Comparison of ENCODE assay signal across 23 mouse cellular contexts in genomic region chr16:93890948-93891604, GRCm38 (mm10). TPM values are rescaled to one million over a fixed set of nuclear protein-coding genes. Genes with fewer than 3 reads are reported as not detected.
DNase-seq lines count a peak whose midpoint lies in the region; ATAC-seq and TF ChIP-seq lines count a peak whose summit lies in the region.
"Had no signal": no experiment of that assay in that cellular context is flagged by ENCODE, and none has a peak within 500 bp of the region (broad histone marks: within the 10 kb centered on the region; RNA-seq: fewer than 3 reads in every experiment).

No protein-coding gene starts in this region.

- H3K27me3 ChIP-seq in megakaryocyte, embryonic 14.5 days (replicated peaks), result no peaks in the 10 kb centered on the region
- H3K27me3 ChIP-seq in MEL (ENCODE audit: control insufficient read depth in 1 of 2, insufficient read depth in 2 of 2, low read length in 2 of 2), result no peaks in the 10 kb centered on the region
- H3K27me3 ChIP-seq: hindbrain, embryonic 13.5 days; neural tube, embryonic 12.5 days had no signal

- no peak for ATAC-seq in megakaryocyte, adult 5-6 weeks (ENCODE audit: poor library complexity, severe bottlenecking)
- ATAC-seq in hematopoietic stem cell, adult 5-6 weeks (replicated peaks in 1 of 2; ENCODE audit: insufficient read depth in 1 of 2, low FRiP score in 2 of 2, low TSS enrichment in 1 of 2, low read depth in 1 of 2, poor library complexity in 2 of 2, severe bottlenecking in 2 of 2), result peak; percentile 80 to 89
- no peak for ATAC-seq in monocyte, adult 5-6 weeks (replicated peaks; ENCODE audit: insufficient number of reproducible peaks, low FRiP score, low TSS enrichment, poor library complexity, severe bottlenecking)
- ATAC-seq: forebrain, embryonic 14.5 days; inflammation-experienced regulatory T-cells, adult 6 months had no signal

- H3K4me1 ChIP-seq in megakaryocyte, embryonic 14.5 days, result peaks cover 36% of the 10 kb centered on the region
- peaks cover 6 to 23% of the 10 kb centered on the region in 2 experiments for H3K4me1 ChIP-seq in MEL (ENCODE audit: control insufficient read depth in 1 of 2, insufficient read depth in 2 of 2, low read length in 2 of 2)
- H3K4me1 ChIP-seq: hindbrain, embryonic 13.5 days; neural tube, embryonic 12.5 days had no signal

- no peak for TF ChIP-seq CTCF in MEL (IDR thresholded peaks at IDR 0.05 in 2 of 3, conservative IDR thresholded peaks at IDR 0.05 in 1 of 3; ENCODE audit: control insufficient read depth in 1 of 3, insufficient read depth in 1 of 3, low read depth in 2 of 3, low read length in 3 of 3, poor library complexity in 1 of 3, severe bottlenecking in 1 of 3)

- H3K27ac ChIP-seq in MEL (ENCODE audit: control insufficient read depth, low read depth, low read length), result peak overlapping the region; percentile 53
- H3K27ac ChIP-seq: hindbrain, embryonic 13.5 days; left cerebral cortex, adult 2 months; neural tube, embryonic 12.5 days had no signal

- no peak overlapping the region for H3K9ac ChIP-seq in MEL (ENCODE audit: control insufficient read depth, low read depth, low read length, poor library complexity, severe bottlenecking)
- H3K9ac ChIP-seq: hindbrain, embryonic 13.5 days; neural tube, embryonic 12.5 days had no signal

- H3K79me2 ChIP-seq in MEL (ENCODE audit: control insufficient read depth, insufficient read depth, low read length, poor library complexity), result no peaks in the 10 kb centered on the region

- DNase-seq in MEL (ENCODE audit: low read depth, low spot score), result peak; percentile 83
- DNase-seq in spleen, adult 12 weeks (ENCODE audit: low spot score), result no peak
- DNase-seq in kidney, postnatal 14 days, result no peak
- DNase-seq: adrenal gland, adult 2 months; cerebellum, adult 2 months; cerebellum, postnatal 36 days; gastrocnemius, postnatal 14 days; heart, postnatal 10 days; kidney, adult 2 months; kidney, postnatal 36 days; layer of hippocampus, adult 9-11 months; left cerebral cortex, postnatal 4 days; lung, postnatal 10 days; thymus, postnatal 14 days had no signal

- TF ChIP-seq EP300 in MEL (IDR thresholded peaks at IDR 0.05; ENCODE audit: low read depth in 1 of 2, low read length in 2 of 2), result no peak; a peak in 1 of 4 replicates

- no peak for TF ChIP-seq POLR2A in MEL (IDR thresholded peaks at IDR 0.05; ENCODE audit: control insufficient read depth in 1 of 2, insufficient read depth in 1 of 2, low read depth in 1 of 2, low read length in 2 of 2, poor library complexity in 1 of 2)

- H3K36me3 ChIP-seq in megakaryocyte, embryonic 14.5 days (replicated peaks; ENCODE audit: low read length), result peaks cover 98% of the 10 kb centered on the region
- H3K36me3 ChIP-seq in MEL (ENCODE audit: control insufficient read depth in 1 of 2, insufficient read depth in 2 of 2, low read length in 2 of 2), result peaks cover 4 to 15% of the 10 kb centered on the region in 2 experiments

- no peak for TF ChIP-seq RAD21 in MEL (IDR thresholded peaks at IDR 0.05; ENCODE audit: low read depth, low read length)

- H3K9me3 ChIP-seq in megakaryocyte, embryonic 14.5 days, result no peaks in the 10 kb centered on the region
- H3K9me3 ChIP-seq in MEL (replicated peaks; ENCODE audit: insufficient read depth, low read length), result no peaks in the 10 kb centered on the region
- H3K9me3 ChIP-seq: hindbrain, embryonic 13.5 days; neural tube, embryonic 12.5 days had no signal

- H3K4me3 ChIP-seq in megakaryocyte, embryonic 14.5 days (replicated peaks), result peak overlapping the region; percentile 51
- H3K4me3 ChIP-seq in MEL (ENCODE audit: control insufficient read depth in 1 of 2, insufficient read depth in 1 of 2, low read depth in 2 of 2, low read length in 2 of 2), result no peak overlapping the region
- H3K4me3 ChIP-seq: hindbrain, embryonic 13.5 days; left cerebral cortex, adult 2 months; neural tube, embryonic 12.5 days had no signal

TF ChIP-seq in MEL, 35 proteins besides CTCF, POLR2A, EP300 and RAD21:
- TF ChIP-seq POLR2AphosphoS2 (IDR thresholded peaks at IDR 0.05; ENCODE audit: low read length), result no peak
- TF ChIP-seq SIN3A (IDR thresholded peaks at IDR 0.05; ENCODE audit: low read length), result peak; percentile 33; the same call in 1 of the 2 replicates
- no peak for TF ChIP-seq GATA1 (IDR thresholded peaks at IDR 0.05; ENCODE audit: low read depth, low read length)
- TF ChIP-seq ZNF384 (IDR thresholded peaks at IDR 0.05; ENCODE audit: low read depth, low read length), result no peak
- peak; percentile 52; the same call in 1 of the 2 replicates for TF ChIP-seq ETS1 (IDR thresholded peaks at IDR 0.05; ENCODE audit: low read depth, low read length)

RNA-seq across cellular contexts. Expression of gene Chaf1b, which starts 7.4 kb away (rescaled TPM):
- polyA plus RNA-seq in megakaryocyte, embryonic 14.5 days (2012; ENCODE audit: insufficient read depth, low replicate concordance), result 25.1 and 34.4 TPM in 2 replicates
- total RNA-seq in megakaryocyte, adult 5-6 weeks (2015), result 19.6 and 25.9 TPM in 2 replicates
- 28.1 and 30.4 TPM in 2 replicates for total RNA-seq in megakaryocyte, adult 5-6 weeks (2017)
- total RNA-seq in MEL (2012; rRNA removed), result 40.9 and 48.2 TPM in 2 replicates
- polyA plus RNA-seq in MEL (2012; ENCODE audit: insufficient read depth in 1 of 2, insufficient read length in 2 of 2, low read depth in 1 of 2, low replicate concordance in 2 of 2, missing spikeins in 1 of 2), result 10 to 100 TPM in 1 of 2 experiments, not detected in 1; 53.9 TPM
- total RNA-seq in hematopoietic stem cell, adult 5-6 weeks (2017), result 73.0 and 76.6 TPM in 2 replicates
- 3.7 to 6.2 TPM (median 5.7 TPM) in 3 replicates for total RNA-seq in monocyte, adult 5-6 weeks (2017)

RNA-seq across cellular contexts. Expression of gene Morc3, which starts 59.2 kb away (rescaled TPM):
- polyA plus RNA-seq in megakaryocyte, embryonic 14.5 days (2012; ENCODE audit: insufficient read depth, low replicate concordance), result 2.9 TPM in 1 of 2 replicates, not detected in the other
- 123 and 137 TPM in 2 replicates for total RNA-seq in megakaryocyte, adult 5-6 weeks (2015)
- total RNA-seq in megakaryocyte, adult 5-6 weeks (2017), result 216 and 248 TPM in 2 replicates
- total RNA-seq in MEL (2012; rRNA removed), result 35.1 and 39.1 TPM in 2 replicates
- polyA plus RNA-seq in MEL (2012; ENCODE audit: insufficient read depth in 1 of 2, insufficient read length in 2 of 2, low read depth in 1 of 2, low replicate concordance in 2 of 2, missing spikeins in 1 of 2), result 100 to 1,000 TPM in 1 of 2 experiments, 10 to 100 TPM in 1; 23.3 to 276 TPM
- 202 and 204 TPM in 2 replicates for total RNA-seq in hematopoietic stem cell, adult 5-6 weeks (2017)
- total RNA-seq in monocyte, adult 5-6 weeks (2017), result 205 to 285 TPM (median 241 TPM) in 3 replicates

Comparison
In these comparisons a context has a peak if more than half of its experiments do, and no peak if none do; other contexts are left out.
1. ATAC-seq: peak in hematopoietic stem cell, adult 5-6 weeks (2 of 2); none in megakaryocyte, adult 5-6 weeks (single experiment) and monocyte, adult 5-6 weeks (single experiment).